8 mouse cellular contexts compared by ENCODE assay signal in the genomic region with DNA sequence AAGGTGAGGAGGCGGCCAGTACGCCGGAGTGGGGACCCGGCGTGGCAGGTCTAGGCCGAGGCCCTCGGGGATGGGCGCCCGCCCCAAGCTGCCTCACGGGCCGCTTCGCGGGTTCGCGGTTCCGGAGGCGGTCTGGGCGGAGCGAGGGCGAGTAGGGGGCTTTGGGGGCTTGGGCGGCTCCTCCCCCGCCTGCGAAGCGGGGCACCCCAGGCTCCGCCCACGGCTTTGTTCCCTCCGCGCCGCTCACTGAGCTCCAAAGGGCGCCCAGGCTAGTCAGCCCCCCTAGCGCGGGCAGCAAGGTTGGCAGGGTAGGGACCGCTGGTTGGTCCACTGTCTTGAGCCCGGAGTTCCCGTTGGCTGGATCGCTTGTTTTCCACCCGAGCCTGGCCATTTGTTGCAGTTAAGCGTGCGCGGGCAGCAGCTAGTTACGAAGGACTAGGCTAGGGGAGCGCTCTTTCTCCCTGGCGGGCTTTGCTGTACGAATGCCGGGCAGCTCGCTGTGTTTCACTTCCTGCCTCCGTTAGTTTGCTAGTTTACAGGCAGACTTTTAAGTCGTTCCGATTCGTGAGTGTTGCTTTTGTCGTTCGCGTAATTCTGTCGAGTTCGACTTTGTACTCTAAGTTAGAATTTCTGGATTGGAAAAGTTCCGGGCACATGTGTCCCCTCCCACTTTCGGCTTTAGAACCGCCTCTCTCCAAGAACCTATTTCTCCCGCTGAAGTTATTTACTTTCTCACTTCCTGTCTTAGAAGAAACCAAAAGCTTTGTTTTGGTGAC. TPM values are rescaled to one million over a fixed set of nuclear protein-coding genes. Genes with fewer than 3 reads are reported as not detected.
DNase-seq lines count a peak whose midpoint lies in the region; ATAC-seq and TF ChIP-seq lines count a peak whose summit lies in the region.

No protein-coding gene starts in this region.

- peaks cover 11% of the 10 kb centered on the region for H3K4me1 ChIP-seq in kidney, adult 2 months (ENCODE audit: control insufficient read depth, insufficient read depth, low read length)
- H3K4me1 ChIP-seq in liver, embryonic 11.5 days (replicated peaks; ENCODE audit: control insufficient read depth, insufficient read depth, low read length) = peaks cover 16% of the 10 kb centered on the region

- peak overlapping the region; percentile 74 for H3K9ac ChIP-seq in liver, embryonic 11.5 days (ENCODE audit: low read depth, low read length)

- peak overlapping the region; percentile 93 for H3K4me2 ChIP-seq in liver, embryonic 11.5 days

- peak overlapping the region; percentile 97 for H3K27ac ChIP-seq in kidney, adult 2 months (ENCODE audit: insufficient read depth, low read depth, low read length)
- peak overlapping the region; percentile 87 for H3K27ac ChIP-seq in liver, embryonic 11.5 days (ENCODE audit: low read depth, low read length)

- under 1% methylated on average over 59 of the region's 59 CpGs for WGBS in kidney, adult 2 months
- under 1% methylated on average over 56 of the region's 59 CpGs for whole genome bisulfite sequencing in liver, embryonic 11.5 days

- TF ChIP-seq POLR2A in kidney, adult 2 months (IDR thresholded peaks at IDR 0.05; ENCODE audit: low read depth, low read length) = no peak

- no peaks in the 10 kb centered on the region for H3K36me3 ChIP-seq in kidney, adult 2 months (ENCODE audit: control insufficient read depth, insufficient read depth, low read length)
- peaks cover 2% of the 10 kb centered on the region; the same call in 1 of the 2 replicates for H3K36me3 ChIP-seq in liver, embryonic 11.5 days (ENCODE audit: control insufficient read depth, insufficient read depth, low read length)

- no peaks in the 10 kb centered on the region for H3K9me3 ChIP-seq in liver, embryonic 11.5 days (ENCODE audit: control insufficient read depth, low read length)

- no peaks in the 10 kb centered on the region for H3K27me3 ChIP-seq in kidney, adult 2 months (replicated peaks; ENCODE audit: control insufficient read depth, insufficient read depth, low read length)
- no peaks in the 10 kb centered on the region for H3K27me3 ChIP-seq in liver, embryonic 11.5 days (replicated peaks; ENCODE audit: control insufficient read depth, insufficient read depth, low read length)

- ATAC-seq in liver, embryonic 11.5 days (replicated peaks; ENCODE audit: low FRiP score) = peak; percentile 82

- peak overlapping the region; percentile 95 for H3K4me3 ChIP-seq in kidney, adult 2 months (ENCODE audit: insufficient read depth, low read depth, low read length)
- H3K4me3 ChIP-seq in liver, embryonic 11.5 days (ENCODE audit: low read depth, low read length) = peak overlapping the region; percentile 80

- no peak for TF ChIP-seq CTCF in kidney, adult 2 months (conservative IDR thresholded peaks at IDR 0.05; ENCODE audit: insufficient read depth, insufficient read length, low read depth, low read length)

- DNase-seq in spleen, adult 12 weeks (ENCODE audit: low spot score) = peak; percentile 62
- DNase-seq in spleen, adult 18-20 months = no peak
- peak; percentile 92 for DNase-seq in embryo, embryonic 9.5 days (ENCODE audit: extremely low spot score)
- peak; percentile 64 to 75 for DNase-seq in heart, adult 18-20 months
- peak; percentile 86 for DNase-seq in kidney, adult 2 months
- DNase-seq in liver, embryonic 11.5 days (ENCODE audit: low spot score) = peak; percentile 87
- DNase-seq in monocyte, adult 2 months (ENCODE audit: low read depth in 1 of 2, low spot score in 2 of 2) = peak; percentile 33 to 55
- peak; percentile 33 for DNase-seq in telencephalon, adult 2 months (ENCODE audit: low read depth, low spot score)

RNA-seq across cellular contexts. Expression of a gene that starts 0.6 kb away (rescaled TPM):
- total RNA-seq in heart, adult 18-20 months (2021) = 10 to 100 TPM; 22.4 to 29.9 TPM
- 17.7 and 19.7 TPM in 2 replicates for polyA plus RNA-seq in kidney, adult 2 months (2012; rRNA removed)
- polyA plus RNA-seq in liver, embryonic 11.5 days (2014; fragmentation: Nextera tagmentation; extraction: Ambion mirVana) = 88.0 and 96.4 TPM in 2 replicates

Comparison
In these comparisons a context has a peak if more than half of its experiments do, and no peak if none do; other contexts are left out.
1. DNase-seq: peak in spleen, adult 12 weeks (single experiment), embryo, embryonic 9.5 days (single experiment), heart, adult 18-20 months (2 of 2), kidney, adult 2 months (single experiment), liver, embryonic 11.5 days (single experiment), monocyte, adult 2 months (2 of 2) and telencephalon, adult 2 months (single experiment); none in spleen, adult 18-20 months (0 of 2).